Mouse (Mus musculus) liver, postnatal 0 days (tissue): ENCODE measurements around the gene Mchr1. TPM values are rescaled to one million over a fixed set of nuclear protein-coding genes. Genes with fewer than 3 reads are reported as not detected.

ENCODE experiments used
- ATAC-seq: fragments of 200-750 bp; cut with Nextera tagmentation; 2 replicates; pipeline ENCODE4 v1.8.0; 2017; ENCODE audit warnings: mild to moderate bottlenecking, moderate library complexity
- DNase-seq: peaks from one replicate; pipeline ENCODE4 v3.0.0-alpha.2; 2016
- H3K27ac ChIP-seq: fragments of 300-500 bp; sonication (generic); 2 replicates; pipeline ENCODE4 v1.5.1; 2014; ENCODE audit warnings: antibody characterized with exemption, moderate library complexity, mild to moderate bottlenecking, low read depth
- H3K27me3 ChIP-seq: fragments of 300-500 bp; sonication (generic); 2 replicates; pipeline ENCODE4 v1.6.1; 2014; ENCODE audit warnings: low read length, control low read depth, mixed read lengths; ENCODE audit not compliant: insufficient read depth
- H3K36me3 ChIP-seq: fragments of 300-500 bp; sonication (generic); replicated peaks from 2 replicates; pipeline ENCODE4 v1.6.1; 2014; ENCODE audit warnings: mild to moderate bottlenecking, control low read depth, low read length, moderate library complexity, mixed read lengths; ENCODE audit not compliant: insufficient read depth
- H3K4me1 ChIP-seq: fragments of 300-500 bp; sonication (generic); 2 replicates; pipeline ENCODE4 v1.6.1; 2014; ENCODE audit warnings: antibody characterized with exemption, mild to moderate bottlenecking, control low read depth; ENCODE audit not compliant: insufficient read depth
- H3K4me2 ChIP-seq: fragments of 300-500 bp; sonication (generic); 2 replicates; pipeline ENCODE4 v1.6.1; 2014; ENCODE audit warnings: low read depth, mild to moderate bottlenecking, low read length, moderate library complexity, mixed read lengths
- H3K4me3 ChIP-seq: fragments of 300-500 bp; sonication (generic); 2 replicates; pipeline ENCODE4 v1.5.1; 2014; ENCODE audit warnings: low read depth, low read length
- H3K9ac ChIP-seq: fragments of 300-500 bp; sonication (generic); replicated peaks from 2 replicates; pipeline ENCODE4 v1.6.1; 2014; ENCODE audit warnings: mild to moderate bottlenecking, moderate library complexity
- H3K9me3 ChIP-seq: fragments of 300-500 bp; sonication (generic); 2 replicates; pipeline ENCODE4 v1.6.1; 2016; ENCODE audit warnings: mild to moderate bottlenecking, control low read depth, low read length, mixed read lengths
- CTCF ChIP-seq: sonication (generic); IDR thresholded peaks from 2 replicates; pipeline ENCODE4 v1.5.1; 2016; ENCODE audit warnings: antibody characterized with exemption, low read depth
- EP300 ChIP-seq: IDR thresholded peaks from 2 replicates; pipeline ENCODE4 v1.6.1; 2016; ENCODE audit warnings: antibody characterized with exemption, low read depth, mild to moderate bottlenecking
- WGBS: fragments of 180-500 bp; shearing (Covaris S2); extraction: QIAGEN DNeasy Blood & Tissue Kit; methylation state at CpG from one replicate; pipeline ENCODE4 v1.1.7; 2014; ENCODE audit not compliant: insufficient replicate concordance; 5-methylcytosine and 5-hydroxymethylcytosine counted together
- polyA plus RNA-seq: library from polyadenylated mRNA; unstranded; fragments of >200 nt; fragmentation: Nextera tagmentation; extraction: Ambion mirVana; gene quantifications from 2 replicates; pipeline ENCODE4 v1.2.1, GENCODE M21; 2015

Gene Mchr1
- polyA plus RNA-seq, 1 experiment from 2014 or later, result 0.12 TPM

DNA sequence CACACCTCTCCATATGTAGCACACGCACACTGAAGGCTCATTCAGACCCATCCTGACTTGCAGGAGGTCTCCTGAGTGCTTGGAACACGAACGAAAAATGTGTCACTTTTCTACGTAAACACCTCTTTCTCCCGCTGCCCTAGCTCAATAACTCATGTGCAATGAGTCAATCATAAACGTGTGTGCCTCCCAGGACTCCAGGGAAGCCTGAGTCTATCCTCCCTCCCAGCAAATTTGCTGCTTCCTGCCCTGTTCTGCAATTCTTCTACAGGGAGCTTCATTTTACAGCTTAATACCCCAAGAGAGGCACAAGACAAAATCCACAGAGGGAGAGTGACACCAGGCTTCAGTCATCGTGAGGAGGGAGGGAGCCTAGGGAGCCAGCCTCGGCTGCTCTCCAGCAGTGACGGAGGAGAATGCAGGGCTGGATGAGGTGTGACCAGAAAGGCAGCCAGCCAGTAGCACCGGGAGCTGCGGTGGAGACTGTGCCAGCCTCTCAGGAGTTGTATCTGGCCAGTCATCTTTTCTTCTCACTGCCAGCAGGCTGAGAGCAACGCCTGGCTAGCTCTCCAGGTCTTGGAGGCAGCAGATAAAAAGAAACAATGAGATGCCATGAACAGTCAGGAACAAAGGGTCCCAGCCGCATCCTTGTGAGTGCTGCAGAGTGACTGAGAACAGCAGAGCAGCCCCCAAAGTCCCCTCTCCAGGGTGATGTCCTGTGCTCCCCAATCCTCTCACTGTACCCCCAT, 37.2 kb downstream of the Mchr1 start:
- peak; percentile 54; the same call in 1 of the 2 replicates for ATAC-seq
- Histone ChIP-seq H3K4me2 (peak overlapping the region; percentile 30), H3K36me3 (no peaks in the 10 kb centered on the region), H3K27me3 (no peaks in the 10 kb centered on the region), H3K4me1 (peaks cover 10% of the 10 kb centered on the region), H3K9ac (no peak overlapping the region), H3K9me3 (no peaks in the 10 kb centered on the region), H3K27ac (peak overlapping the region; percentile 8; the same call in 1 of the 2 replicates), H3K4me3 (no peak overlapping the region)
- TF ChIP-seq EP300, result no peak
- TF ChIP-seq CTCF, result no peak
- no peak for DNase-seq
- WGBS, result 29% methylated on average over 13 of the region's 13 CpGs

- ATAC-seq (no peak), DNase-seq (no peak)
- no peaks in the 10 kb centered on the region for H3K27me3 ChIP-seq
- no peak for TF ChIP-seq EP300
- TF ChIP-seq CTCF, result no peak
- no peak overlapping the region for H3K4me2 ChIP-seq
- no peak overlapping the region for H3K27ac ChIP-seq
- no peaks in the 10 kb centered on the region for H3K36me3 ChIP-seq
- no peaks in the 10 kb centered on the region for H3K9me3 ChIP-seq
- peaks cover 12% of the 10 kb centered on the region for H3K4me1 ChIP-seq
- no peak overlapping the region for H3K9ac ChIP-seq
- WGBS, result 75% methylated on average over 2 of the region's 2 CpGs
- no peak overlapping the region for H3K4me3 ChIP-seq
These were observed 38.1 kb downstream of the Mchr1 start for GRCm38 (mm10) chr15:81273361-81273760.

DNA sequence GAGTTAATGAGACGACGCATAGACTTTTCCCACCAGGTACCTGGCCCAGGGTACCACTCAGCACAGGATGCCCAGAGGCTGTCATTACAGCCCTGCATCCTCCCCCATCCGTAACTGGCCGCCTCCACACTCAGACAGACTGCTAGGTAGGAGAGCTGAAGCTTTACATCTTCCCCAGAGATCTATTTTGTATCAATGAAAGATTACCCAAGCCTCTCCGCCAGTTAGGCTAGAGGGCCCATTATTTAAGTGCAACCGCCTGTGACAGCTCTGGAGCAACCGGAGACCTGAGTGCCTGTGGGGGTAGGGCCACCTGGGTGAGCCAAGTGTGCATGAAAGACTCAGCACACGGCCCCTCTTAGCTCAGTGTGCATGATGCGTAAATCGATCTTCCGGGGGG, 42.6 kb downstream of the Mchr1 start:
- no peak for TF ChIP-seq EP300
- no peak for TF ChIP-seq CTCF
- Histone ChIP-seq H3K27ac (no peak overlapping the region), H3K4me2 (no peak overlapping the region), H3K4me3 (no peak overlapping the region), H3K9ac (no peak overlapping the region), H3K9me3 (no peaks in the 10 kb centered on the region), H3K36me3 (no peaks in the 10 kb centered on the region), H3K4me1 (peaks cover 9% of the 10 kb centered on the region), H3K27me3 (no peaks in the 10 kb centered on the region)
- peak; percentile 27; the same call in 1 of the 2 replicates for ATAC-seq
- DNase-seq, result no peak
- 41% methylated on average over 11 of the region's 11 CpGs for WGBS

- DNase-seq (no peak), ATAC-seq (no peak)
- Histone ChIP-seq H3K36me3 (no peaks in the 10 kb centered on the region), H3K4me3 (no peak overlapping the region), H3K27me3 (no peaks in the 10 kb centered on the region), H3K9me3 (no peaks in the 10 kb centered on the region), H3K27ac (no peak overlapping the region), H3K9ac (no peak overlapping the region), H3K4me2 (no peak overlapping the region), H3K4me1 (peaks cover 8% of the 10 kb centered on the region)
- WGBS, result 78% methylated on average over 6 of the region's 6 CpGs
- no peak for TF ChIP-seq EP300
- TF ChIP-seq CTCF, result no peak
These were observed 43.4 kb downstream of the Mchr1 start for GRCm38 (mm10) chr15:81278699-81279098.

- Histone ChIP-seq H3K4me2 (no peak overlapping the region), H3K36me3 (no peaks in the 10 kb centered on the region), H3K9ac (no peak overlapping the region), H3K4me3 (no peak overlapping the region), H3K4me1 (no peaks in the 10 kb centered on the region), H3K27ac (peak overlapping the region; percentile 39; the same call in 1 of the 2 replicates), H3K9me3 (no peaks in the 10 kb centered on the region), H3K27me3 (no peaks in the 10 kb centered on the region)
- DNase-seq (no peak), ATAC-seq (no peak; the same call in 1 of the 2 replicates)
- TF ChIP-seq CTCF (peak; percentile 40; the same call in 1 of the 2 replicates), EP300 (no peak)
- WGBS, result 58% methylated on average over 9 of the region's 9 CpGs
These were observed 48.9 kb downstream of the Mchr1 start for GRCm38 (mm10) chr15:81284121-81284734.

Other genes with a start within 250 kb of the Mchr1 start
- 4.3 and 4.5 TPM in 2 replicates for gene Mrtfa, start 44.7 kb upstream of the Mchr1 start, polyA plus RNA-seq
- gene Slc25a17, start 125.3 kb downstream of the Mchr1 start, polyA plus RNA-seq, result 37.8 and 38.6 TPM in 2 replicates
- 59.8 and 62.6 TPM in 2 replicates for gene St13, start 164.6 kb downstream of the Mchr1 start, polyA plus RNA-seq
- 3.9 and 4.3 TPM in 2 replicates for gene Xpnpep3, start 164.6 kb downstream of the Mchr1 start, polyA plus RNA-seq
- gene Dnajb7, start 172.8 kb downstream of the Mchr1 start, polyA plus RNA-seq, result 0.18 and 0.40 TPM in 2 replicates
- 234 and 241 TPM in 2 replicates for gene Rbx1, start 230.8 kb downstream of the Mchr1 start, polyA plus RNA-seq